Mouse (Mus musculus): Measurements from ENCODE around the gene Adamts16. TPM values are rescaled to one million over a fixed set of nuclear protein-coding genes. Genes with fewer than 3 reads are reported as not detected.

Gene Adamts16
- polyA plus RNA-seq, 1 experiment from 2014 or later: 0.11 TPM

- no peak overlapping the region for H3K9ac ChIP-seq (ENCODE audit: low read length)
- no peaks in the 10 kb centered on the region for H3K9me3 ChIP-seq (replicated peaks; ENCODE audit: control insufficient read depth, low read length)
- 54% methylated on average over 4 of the region's 4 CpGs for WGBS
- H3K27me3 ChIP-seq (ENCODE audit: control insufficient read depth, insufficient read depth, low read length): peaks cover 26% of the 10 kb centered on the region
- H3K4me3 ChIP-seq (ENCODE audit: low read length): no peak overlapping the region
- H3K4me2 ChIP-seq (ENCODE audit: low read depth, low read length): no peak overlapping the region
- ATAC-seq (replicated peaks; ENCODE audit: extremely low read depth, insufficient read depth, low FRiP score): no peak
- H3K4me1 ChIP-seq (ENCODE audit: control insufficient read depth, insufficient read depth, low read length): no peaks in the 10 kb centered on the region
- no peaks in the 10 kb centered on the region for H3K36me3 ChIP-seq (ENCODE audit: control insufficient read depth, insufficient read depth)
- no peak overlapping the region for H3K27ac ChIP-seq (ENCODE audit: low read length)
Measured at GRCm38 (mm10) chr13:70842126-70842525, 515 bp upstream of the Adamts16 start.

GRCm38 (mm10) chr13:70840161-70840560 lies 1.4 kb downstream of the Adamts16 start:
- Histone ChIP-seq H3K36me3 (ENCODE audit: control insufficient read depth, insufficient read depth) (no peaks in the 10 kb centered on the region), H3K9me3 (replicated peaks; ENCODE audit: control insufficient read depth, low read length) (no peaks in the 10 kb centered on the region), H3K4me2 (ENCODE audit: low read depth, low read length) (no peak overlapping the region), H3K27ac (ENCODE audit: low read length) (no peak overlapping the region), H3K9ac (ENCODE audit: low read length) (no peak overlapping the region), H3K4me3 (ENCODE audit: low read length) (no peak overlapping the region), H3K27me3 (ENCODE audit: control insufficient read depth, insufficient read depth, low read length) (peaks cover 26% of the 10 kb centered on the region), H3K4me1 (ENCODE audit: control insufficient read depth, insufficient read depth, low read length) (no peaks in the 10 kb centered on the region)
- no peak for ATAC-seq (replicated peaks; ENCODE audit: extremely low read depth, insufficient read depth, low FRiP score)
- WGBS: 6% methylated on average over 6 of the region's 6 CpGs

- H3K9me3 ChIP-seq (replicated peaks; ENCODE audit: control insufficient read depth, low read length): no peaks in the 10 kb centered on the region
- peaks cover 24% of the 10 kb centered on the region for H3K27me3 ChIP-seq (ENCODE audit: control insufficient read depth, insufficient read depth, low read length)
- H3K4me1 ChIP-seq (ENCODE audit: control insufficient read depth, insufficient read depth, low read length): no peaks in the 10 kb centered on the region
- H3K4me3 ChIP-seq (ENCODE audit: low read length): no peak overlapping the region
- H3K4me2 ChIP-seq (ENCODE audit: low read depth, low read length): no peak overlapping the region
- ATAC-seq (replicated peaks; ENCODE audit: extremely low read depth, insufficient read depth, low FRiP score): no peak
- no peak overlapping the region for H3K27ac ChIP-seq (ENCODE audit: low read length)
- no peaks in the 10 kb centered on the region for H3K36me3 ChIP-seq (ENCODE audit: control insufficient read depth, insufficient read depth)
- 59% methylated on average over 5 of the region's 5 CpGs for WGBS
- no peak overlapping the region for H3K9ac ChIP-seq (ENCODE audit: low read length)
Measured at GRCm38 (mm10) chr13:70837571-70837970, 4.0 kb downstream of the Adamts16 start.

GRCm38 (mm10) chr13:70836246-70836645 lies 5.4 kb downstream of the Adamts16 start:
- Histone ChIP-seq H3K27me3 (ENCODE audit: control insufficient read depth, insufficient read depth, low read length) (peaks cover 12% of the 10 kb centered on the region), H3K4me1 (ENCODE audit: control insufficient read depth, insufficient read depth, low read length) (no peaks in the 10 kb centered on the region), H3K4me3 (ENCODE audit: low read length) (no peak overlapping the region), H3K9ac (ENCODE audit: low read length) (no peak overlapping the region), H3K36me3 (ENCODE audit: control insufficient read depth, insufficient read depth) (no peaks in the 10 kb centered on the region), H3K4me2 (ENCODE audit: low read depth, low read length) (no peak overlapping the region), H3K9me3 (replicated peaks; ENCODE audit: control insufficient read depth, low read length) (no peaks in the 10 kb centered on the region), H3K27ac (ENCODE audit: low read length) (no peak overlapping the region)
- WGBS: 58% methylated on average over 7 of the region's 7 CpGs
- ATAC-seq (replicated peaks; ENCODE audit: extremely low read depth, insufficient read depth, low FRiP score): no peak

- Histone ChIP-seq H3K4me3 (ENCODE audit: low read length) (no peak overlapping the region), H3K36me3 (ENCODE audit: control insufficient read depth, insufficient read depth) (no peaks in the 10 kb centered on the region), H3K4me1 (ENCODE audit: control insufficient read depth, insufficient read depth, low read length) (no peaks in the 10 kb centered on the region), H3K9ac (ENCODE audit: low read length) (no peak overlapping the region), H3K4me2 (ENCODE audit: low read depth, low read length) (no peak overlapping the region), H3K27me3 (ENCODE audit: control insufficient read depth, insufficient read depth, low read length) (no peaks in the 10 kb centered on the region), H3K9me3 (replicated peaks; ENCODE audit: control insufficient read depth, low read length) (no peaks in the 10 kb centered on the region), H3K27ac (ENCODE audit: low read length) (no peak overlapping the region)
- no peak for ATAC-seq (replicated peaks; ENCODE audit: extremely low read depth, insufficient read depth, low FRiP score)
- WGBS: 53% methylated on average over 6 of the region's 6 CpGs
Measured at GRCm38 (mm10) chr13:70832593-70833138, 8.9 kb downstream of the Adamts16 start.

GRCm38 (mm10) chr13:70831041-70831440 lies 10.6 kb downstream of the Adamts16 start:
- ATAC-seq (replicated peaks; ENCODE audit: extremely low read depth, insufficient read depth, low FRiP score): no peak
- no peaks in the 10 kb centered on the region for H3K9me3 ChIP-seq (replicated peaks; ENCODE audit: control insufficient read depth, low read length)
- no peaks in the 10 kb centered on the region for H3K36me3 ChIP-seq (ENCODE audit: control insufficient read depth, insufficient read depth)
- WGBS: 59% methylated on average over 4 of the region's 4 CpGs
- H3K4me3 ChIP-seq (ENCODE audit: low read length): no peak overlapping the region
- no peak overlapping the region for H3K27ac ChIP-seq (ENCODE audit: low read length)
- no peaks in the 10 kb centered on the region for H3K4me1 ChIP-seq (ENCODE audit: control insufficient read depth, insufficient read depth, low read length)
- H3K4me2 ChIP-seq (ENCODE audit: low read depth, low read length): no peak overlapping the region
- H3K9ac ChIP-seq (ENCODE audit: low read length): no peak overlapping the region
- H3K27me3 ChIP-seq (ENCODE audit: control insufficient read depth, insufficient read depth, low read length): no peaks in the 10 kb centered on the region

- no peak overlapping the region for H3K4me2 ChIP-seq (ENCODE audit: low read depth, low read length)
- H3K36me3 ChIP-seq (ENCODE audit: control insufficient read depth, insufficient read depth): no peaks in the 10 kb centered on the region
- no peak overlapping the region for H3K9ac ChIP-seq (ENCODE audit: low read length)
- no peak for ATAC-seq (replicated peaks; ENCODE audit: extremely low read depth, insufficient read depth, low FRiP score)
- no peaks in the 10 kb centered on the region for H3K4me1 ChIP-seq (ENCODE audit: control insufficient read depth, insufficient read depth, low read length)
- no peaks in the 10 kb centered on the region for H3K9me3 ChIP-seq (replicated peaks; ENCODE audit: control insufficient read depth, low read length)
- no peak overlapping the region for H3K4me3 ChIP-seq (ENCODE audit: low read length)
- no peak overlapping the region for H3K27ac ChIP-seq (ENCODE audit: low read length)
- no peaks in the 10 kb centered on the region for H3K27me3 ChIP-seq (ENCODE audit: control insufficient read depth, insufficient read depth, low read length)
- WGBS: 77% methylated on average over 4 of the region's 4 CpGs
Measured at GRCm38 (mm10) chr13:70827507-70827906, 14.1 kb downstream of the Adamts16 start.

GRCm38 (mm10) chr13:70825265-70825664 lies 16.3 kb downstream of the Adamts16 start:
- 79% methylated on average over 5 of the region's 5 CpGs for WGBS
- no peaks in the 10 kb centered on the region for H3K4me1 ChIP-seq (ENCODE audit: control insufficient read depth, insufficient read depth, low read length)

GRCm38 (mm10) chr13:70823757-70824156 lies 17.9 kb downstream of the Adamts16 start:
- no peak for ATAC-seq (replicated peaks; ENCODE audit: extremely low read depth, insufficient read depth, low FRiP score)
- no peak overlapping the region for H3K4me2 ChIP-seq (ENCODE audit: low read depth, low read length)
- 46% methylated on average over 8 of the region's 8 CpGs for WGBS
- no peak overlapping the region for H3K27ac ChIP-seq (ENCODE audit: low read length)
- no peaks in the 10 kb centered on the region for H3K36me3 ChIP-seq (ENCODE audit: control insufficient read depth, insufficient read depth)
- no peaks in the 10 kb centered on the region for H3K4me1 ChIP-seq (ENCODE audit: control insufficient read depth, insufficient read depth, low read length)
- H3K9ac ChIP-seq (ENCODE audit: low read length): no peak overlapping the region
- H3K4me3 ChIP-seq (ENCODE audit: low read length): no peak overlapping the region
- H3K27me3 ChIP-seq (ENCODE audit: control insufficient read depth, insufficient read depth, low read length): no peaks in the 10 kb centered on the region
- H3K9me3 ChIP-seq (replicated peaks; ENCODE audit: control insufficient read depth, low read length): no peaks in the 10 kb centered on the region

More at GRCm38 (mm10) chr13:70825265-70825664, 16.3 kb downstream of the Adamts16 start:
- Histone ChIP-seq H3K4me3 (ENCODE audit: low read length) (no peak overlapping the region), H3K36me3 (ENCODE audit: control insufficient read depth, insufficient read depth) (no peaks in the 10 kb centered on the region), H3K27me3 (ENCODE audit: control insufficient read depth, insufficient read depth, low read length) (no peaks in the 10 kb centered on the region), H3K27ac (ENCODE audit: low read length) (no peak overlapping the region), H3K9ac (ENCODE audit: low read length) (no peak overlapping the region), H3K9me3 (replicated peaks; ENCODE audit: control insufficient read depth, low read length) (no peaks in the 10 kb centered on the region), H3K4me2 (ENCODE audit: low read depth, low read length) (no peak overlapping the region)
- no peak for ATAC-seq (replicated peaks; ENCODE audit: extremely low read depth, insufficient read depth, low FRiP score)
